Mouse (Mus musculus) midbrain, postnatal 0 days (tissue): ENCODE data around the gene Susd2. TPM values are rescaled to one million over a fixed set of nuclear protein-coding genes. Genes with fewer than 3 reads are reported as not detected.

Experiments used
- ATAC-seq: fragments of 200-750 bp; cut with Nextera tagmentation; 2 replicates; pipeline ENCODE4 v1.8.0; 2017; ENCODE audit warnings: moderate number of reproducible peaks, mild to moderate bottlenecking, moderate TSS enrichment, moderate library complexity; ENCODE audit not compliant: low FRiP score
- DNase-seq: peaks from one replicate; pipeline ENCODE4 v3.0.0-alpha.2; 2015; ENCODE audit warnings: low spot score
- H3K27ac ChIP-seq: fragments of 300-500 bp; sonication (generic); 2 replicates; pipeline ENCODE4 v1.5.1; 2014; ENCODE audit warnings: low read depth, mild to moderate bottlenecking, low read length, mixed read lengths
- H3K27me3 ChIP-seq: fragments of 300-500 bp; sonication (generic); 2 replicates; pipeline ENCODE4 v1.6.1; 2014; ENCODE audit warnings: low read length, control low read depth, mixed read lengths; ENCODE audit not compliant: insufficient read depth
- H3K36me3 ChIP-seq: fragments of 300-500 bp; sonication (generic); 2 replicates; pipeline ENCODE4 v1.6.1; 2014; ENCODE audit warnings: low read length, control low read depth, mixed read lengths; ENCODE audit not compliant: insufficient read depth
- H3K4me1 ChIP-seq: fragments of 300-500 bp; sonication (generic); 2 replicates; pipeline ENCODE4 v1.6.1; 2014; ENCODE audit warnings: mild to moderate bottlenecking, control low read depth, antibody characterized with exemption, low read length, mixed read lengths; ENCODE audit not compliant: insufficient read depth
- H3K4me2 ChIP-seq: fragments of 300-500 bp; sonication (generic); 2 replicates; pipeline ENCODE4 v1.6.1; 2014; ENCODE audit warnings: low read depth, mild to moderate bottlenecking, low read length, mixed read lengths; ENCODE audit not compliant: poor library complexity, severe bottlenecking
- H3K4me3 ChIP-seq: fragments of 300-500 bp; sonication (generic); 2 replicates; pipeline ENCODE4 v1.5.1; 2014; ENCODE audit warnings: low read depth, mild to moderate bottlenecking, low read length, moderate library complexity
- H3K9ac ChIP-seq: fragments of 300-500 bp; sonication (generic); replicated peaks from 2 replicates; pipeline ENCODE4 v1.6.1; 2014; ENCODE audit warnings: mild to moderate bottlenecking, low read length, moderate library complexity, mixed read lengths; ENCODE audit not compliant: poor library complexity, severe bottlenecking
- H3K9me3 ChIP-seq: fragments of 300-500 bp; sonication (generic); 2 replicates; pipeline ENCODE4 v1.6.1; 2016; ENCODE audit warnings: low read length, control low read depth
- CTCF ChIP-seq: IDR thresholded peaks from 2 replicates; pipeline ENCODE4 v1.5.1; 2016; ENCODE audit warnings: antibody characterized with exemption, mild to moderate bottlenecking
- WGBS: fragments of 180-500 bp; shearing (Covaris S2); extraction: QIAGEN DNeasy Blood & Tissue Kit; methylation state at CpG from one replicate; pipeline ENCODE4 v1.1.7; 2014; 5-methylcytosine and 5-hydroxymethylcytosine counted together
- polyA plus RNA-seq: library from polyadenylated mRNA; unstranded; fragments of >200 nt; fragmentation: Nextera tagmentation; extraction: Ambion mirVana; gene quantifications from 2 replicates; pipeline ENCODE4 v1.2.1, GENCODE M21; 2015
- total RNA-seq: library from RNA; depleted of rRNA; stranded (reverse); fragments of >200 nt; gene quantifications from 2 replicates; pipeline ENCODE4 v1.2.3, GENCODE M21; 2014

The Susd2 gene
- total and polyA plus RNA-seq, 2 experiments from 2014 or later, result 4.8 to 7.8 TPM

GRCm38 (mm10) chr10:75645616-75646015, 1.8 kb upstream of the Susd2 start:
- no peak for TF ChIP-seq CTCF
- DNase-seq (no peak), ATAC-seq (no peak)
- no peak overlapping the region for H3K4me2 ChIP-seq
- no peak overlapping the region for H3K27ac ChIP-seq
- WGBS, result 94% methylated on average over 8 of the region's 8 CpGs
- H3K27me3 ChIP-seq, result no peaks in the 10 kb centered on the region
- no peaks in the 10 kb centered on the region for H3K4me1 ChIP-seq
- H3K9me3 ChIP-seq, result no peaks in the 10 kb centered on the region
- H3K9ac ChIP-seq, result no peak overlapping the region
- H3K36me3 ChIP-seq, result peaks cover 36% of the 10 kb centered on the region
- no peak overlapping the region for H3K4me3 ChIP-seq

DNA sequence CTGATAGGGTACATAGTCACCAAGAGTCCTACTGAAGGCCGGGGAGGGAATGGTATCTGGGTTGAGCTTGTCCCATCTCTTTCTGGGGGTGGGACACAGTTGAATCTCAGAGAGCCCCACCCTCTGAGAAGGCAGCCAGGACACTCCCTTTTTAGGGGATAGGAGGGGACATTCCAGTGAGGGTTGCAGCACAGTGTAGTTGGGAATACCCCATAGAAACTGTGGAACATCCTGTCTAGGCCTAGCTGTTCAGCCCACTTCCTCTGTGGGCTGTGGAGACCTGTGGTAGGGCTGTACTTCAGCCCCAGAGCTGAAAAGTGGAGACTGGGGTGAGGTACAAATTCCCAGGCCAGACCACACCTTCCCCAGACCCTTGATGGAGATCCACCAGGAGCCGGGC, 917 bp downstream of the Susd2 start:
- no peaks in the 10 kb centered on the region for H3K27me3 ChIP-seq
- no peaks in the 10 kb centered on the region for H3K9me3 ChIP-seq
- no peak overlapping the region for H3K27ac ChIP-seq
- H3K9ac ChIP-seq, result no peak overlapping the region
- H3K4me1 ChIP-seq, result no peaks in the 10 kb centered on the region
- no peak overlapping the region for H3K4me3 ChIP-seq
- ATAC-seq, result no peak
- no peak for DNase-seq
- 96% methylated on average over 2 of the region's 2 CpGs for WGBS
- no peak overlapping the region for H3K4me2 ChIP-seq
- TF ChIP-seq CTCF, result no peak
- peaks cover 11% of the 10 kb centered on the region for H3K36me3 ChIP-seq

DNA sequence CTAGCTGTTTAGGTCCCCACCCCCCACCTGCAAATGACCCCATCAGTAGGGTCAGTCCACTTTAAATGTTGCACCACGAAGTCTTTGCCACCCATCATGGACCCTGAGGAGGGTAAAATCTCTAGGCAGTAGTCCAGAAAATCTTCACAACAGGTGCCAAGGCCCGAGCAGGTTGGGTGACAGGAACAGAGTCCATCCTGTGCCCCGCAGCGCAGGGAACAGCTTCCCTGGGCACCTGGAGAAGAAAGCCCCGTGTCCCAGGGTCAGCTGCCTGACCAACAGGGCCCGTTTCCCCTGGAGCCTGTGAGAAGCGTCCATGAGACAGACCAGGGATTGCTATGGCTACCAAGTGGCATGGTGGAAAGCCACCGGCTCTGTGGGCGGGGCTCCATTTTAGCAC, 1.4 kb downstream of the Susd2 start:
- 81% methylated on average over 9 of the region's 9 CpGs for WGBS
- DNase-seq, result no peak

GRCm38 (mm10) chr10:75641721-75642222, 2.0 kb downstream of the Susd2 start:
- ATAC-seq (no peak), DNase-seq (no peak)
- Histone ChIP-seq H3K9me3 (no peaks in the 10 kb centered on the region), H3K4me1 (no peaks in the 10 kb centered on the region), H3K9ac (no peak overlapping the region), H3K4me2 (no peak overlapping the region), H3K27ac (no peak overlapping the region), H3K4me3 (no peak overlapping the region), H3K27me3 (no peaks in the 10 kb centered on the region), H3K36me3 (peaks cover 8% of the 10 kb centered on the region; the same call in 1 of the 2 replicates)
- TF ChIP-seq CTCF, result no peak
- WGBS, result 93% methylated on average over 7 of the region's 7 CpGs

More for the DNA sequence above, 1.4 kb downstream of the Susd2 start:
- Histone ChIP-seq H3K4me3 (no peak overlapping the region), H3K4me2 (no peak overlapping the region), H3K4me1 (no peaks in the 10 kb centered on the region), H3K9me3 (no peaks in the 10 kb centered on the region), H3K9ac (no peak overlapping the region), H3K27me3 (no peaks in the 10 kb centered on the region), H3K36me3 (peaks cover 11% of the 10 kb centered on the region), H3K27ac (no peak overlapping the region)
- no peak for ATAC-seq
- TF ChIP-seq CTCF, result no peak

DNA sequence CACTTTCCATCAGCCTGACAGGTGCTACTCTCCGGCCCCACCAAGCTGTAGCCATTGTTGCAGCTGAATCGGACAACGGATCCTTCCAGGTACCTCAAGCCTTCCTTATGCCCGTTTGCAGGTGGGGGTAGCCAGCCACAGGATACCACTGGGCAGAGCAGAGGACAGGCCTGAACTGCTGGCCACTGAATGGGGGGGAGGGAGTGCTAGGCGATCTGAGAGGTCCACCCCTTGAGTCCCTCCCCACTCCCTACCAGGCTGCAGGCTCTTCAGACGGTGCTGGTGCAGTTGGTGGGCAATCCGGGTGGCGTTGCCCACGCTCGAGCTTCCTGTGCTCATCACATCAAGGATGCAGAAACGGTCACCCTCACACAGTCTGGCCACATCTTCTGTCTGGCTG, 6.1 kb downstream of the Susd2 start:
- ATAC-seq (no peak), DNase-seq (no peak)
- Histone ChIP-seq H3K4me3 (no peak overlapping the region), H3K9ac (no peak overlapping the region), H3K27me3 (no peaks in the 10 kb centered on the region), H3K4me1 (no peaks in the 10 kb centered on the region), H3K36me3 (no peaks in the 10 kb centered on the region), H3K9me3 (no peaks in the 10 kb centered on the region), H3K27ac (no peak overlapping the region), H3K4me2 (no peak overlapping the region)
- no peak for TF ChIP-seq CTCF
- WGBS, result 91% methylated on average over 11 of the region's 11 CpGs

- 92% methylated on average over 11 of the region's 12 CpGs for WGBS
- H3K4me2 ChIP-seq, result no peak overlapping the region
- DNase-seq (no peak), ATAC-seq (no peak)
- no peaks in the 10 kb centered on the region for H3K27me3 ChIP-seq
- H3K9me3 ChIP-seq, result no peaks in the 10 kb centered on the region
- no peak overlapping the region for H3K9ac ChIP-seq
- H3K4me3 ChIP-seq, result no peak overlapping the region
- H3K4me1 ChIP-seq, result no peaks in the 10 kb centered on the region
- H3K27ac ChIP-seq, result no peak overlapping the region
- no peak for TF ChIP-seq CTCF
- no peaks in the 10 kb centered on the region for H3K36me3 ChIP-seq
These were observed 7.6 kb downstream of the Susd2 start for GRCm38 (mm10) chr10:75636084-75636786.
